13 mouse cellular contexts compared by ENCODE assay signal in the genomic region with DNA sequence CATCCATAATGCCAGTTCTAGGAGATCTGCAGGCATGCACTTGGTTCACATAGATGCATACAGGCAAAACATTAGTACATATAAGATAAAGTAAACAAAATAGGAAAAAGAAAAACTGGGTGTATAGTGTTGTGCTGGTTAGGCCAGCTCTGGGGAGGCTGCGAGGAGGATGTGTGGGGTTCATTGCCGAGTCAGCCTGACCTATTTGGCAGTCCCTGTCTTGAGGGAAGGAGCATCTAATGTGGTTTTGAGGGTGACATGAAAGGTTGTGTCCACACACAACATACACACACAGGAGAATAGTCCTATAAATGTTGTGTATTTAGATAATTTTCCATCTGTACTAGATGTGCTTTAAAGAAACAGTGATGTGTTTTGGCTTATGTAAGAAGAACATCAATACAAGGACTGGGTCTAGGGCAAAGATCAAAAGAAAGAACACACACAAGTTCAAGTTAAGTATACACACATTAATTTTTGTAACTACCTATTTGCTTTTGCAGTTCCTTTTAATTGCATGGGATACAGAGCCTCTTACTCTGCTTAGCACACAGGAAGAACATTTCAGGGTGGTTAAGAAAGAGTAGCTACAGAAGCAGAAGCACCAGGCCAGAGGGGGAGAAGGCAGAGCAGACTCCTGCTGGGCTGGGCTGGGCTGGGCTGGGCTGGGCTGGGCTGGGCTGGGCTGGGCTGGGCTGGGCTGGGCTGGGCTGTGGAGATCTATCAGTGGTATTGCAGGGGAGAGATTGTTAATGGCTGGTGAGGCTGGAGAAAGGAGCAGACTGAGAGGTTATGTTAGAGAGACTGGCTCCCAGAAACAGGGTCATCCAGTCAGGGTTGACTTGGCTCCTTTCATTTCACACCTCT. TPM values are rescaled to one million over a fixed set of nuclear protein-coding genes. Genes with fewer than 3 reads are reported as not detected.
DNase-seq lines count a peak whose midpoint lies in the region; ATAC-seq and TF ChIP-seq lines count a peak whose summit lies in the region.
"Had no signal": no experiment of that assay in that cellular context is flagged by ENCODE, and none has a peak within 500 bp of the region (broad histone marks: within the 10 kb centered on the region; RNA-seq: fewer than 3 reads in every experiment).

No protein-coding gene starts in this region.

- no peak overlapping the region for H3K4me3 ChIP-seq in kidney, adult 2 months (ENCODE audit: insufficient read depth, low read depth, low read length)
- no peak overlapping the region for H3K4me3 ChIP-seq in MEL (ENCODE audit: control insufficient read depth in 1 of 2, insufficient read depth in 1 of 2, low read depth in 2 of 2, low read length in 2 of 2)
- H3K4me3 ChIP-seq in intestine, embryonic 16.5 days (ENCODE audit: low read length) = no peak overlapping the region
- H3K4me3 ChIP-seq: forebrain, embryonic 15.5 days; midbrain, embryonic 10.5 days had no signal

- no peaks in the 10 kb centered on the region for H3K27me3 ChIP-seq in kidney, adult 2 months (replicated peaks; ENCODE audit: control insufficient read depth, insufficient read depth, low read length)
- H3K27me3 ChIP-seq in MEL (ENCODE audit: control insufficient read depth in 1 of 2, insufficient read depth in 2 of 2, low read length in 2 of 2) = no peaks in the 10 kb centered on the region
- H3K27me3 ChIP-seq in intestine, embryonic 16.5 days (replicated peaks; ENCODE audit: control insufficient read depth, insufficient read depth, low read length) = no peaks in the 10 kb centered on the region
- H3K27me3 ChIP-seq: CH12.LX; forebrain, embryonic 15.5 days had no signal

- no peak for TF ChIP-seq EP300 in MEL (IDR thresholded peaks at IDR 0.05; ENCODE audit: low read depth in 1 of 2, low read length in 2 of 2)

- peaks cover 38% of the 10 kb centered on the region for H3K79me2 ChIP-seq in MEL (ENCODE audit: control insufficient read depth, insufficient read depth, low read length, poor library complexity)

- no peak for TF ChIP-seq POLR2A in kidney, adult 2 months (IDR thresholded peaks at IDR 0.05; ENCODE audit: low read depth, low read length)
- TF ChIP-seq POLR2A in MEL (IDR thresholded peaks at IDR 0.05; ENCODE audit: control insufficient read depth in 1 of 2, insufficient read depth in 1 of 2, low read depth in 1 of 2, low read length in 2 of 2, poor library complexity in 1 of 2) = no peak

- H3K36me3 ChIP-seq in kidney, adult 2 months (ENCODE audit: control insufficient read depth, insufficient read depth, low read length) = no peaks in the 10 kb centered on the region; the same call in 1 of the 2 replicates
- H3K36me3 ChIP-seq in MEL (ENCODE audit: control insufficient read depth in 1 of 2, insufficient read depth in 2 of 2, low read length in 2 of 2) = peaks cover 3 to 30% of the 10 kb centered on the region in 2 experiments; a peak in 3 of 4 replicates
- no peaks in the 10 kb centered on the region for H3K36me3 ChIP-seq in intestine, embryonic 16.5 days (ENCODE audit: control insufficient read depth, insufficient read depth, low read length)
- H3K36me3 ChIP-seq: forebrain, embryonic 15.5 days had no signal

- peak overlapping the region; percentile 60 for H3K27ac ChIP-seq in kidney, adult 2 months (ENCODE audit: insufficient read depth, low read depth, low read length)
- no peak overlapping the region for H3K27ac ChIP-seq in MEL (ENCODE audit: control insufficient read depth, low read depth, low read length)
- no peak overlapping the region for H3K27ac ChIP-seq in intestine, embryonic 16.5 days (ENCODE audit: low read length)
- H3K27ac ChIP-seq: forebrain, embryonic 15.5 days; midbrain, embryonic 10.5 days had no signal

- H3K4me1 ChIP-seq in kidney, adult 2 months (ENCODE audit: control insufficient read depth, insufficient read depth, low read length) = peaks cover 18% of the 10 kb centered on the region
- peaks cover 2 to 10% of the 10 kb centered on the region in 2 experiments; a peak in 3 of 4 replicates for H3K4me1 ChIP-seq in MEL (ENCODE audit: control insufficient read depth in 1 of 2, insufficient read depth in 2 of 2, low read length in 2 of 2)
- H3K4me1 ChIP-seq in intestine, embryonic 16.5 days (ENCODE audit: control insufficient read depth, insufficient read depth, low read length) = peaks cover 10% of the 10 kb centered on the region
- H3K4me1 ChIP-seq: forebrain, embryonic 15.5 days; midbrain, embryonic 10.5 days had no signal

- peak; percentile 91 for ATAC-seq in intestine, embryonic 16.5 days
- peak; percentile 85 for ATAC-seq in monocyte, adult 5-6 weeks (replicated peaks; ENCODE audit: insufficient number of reproducible peaks, low FRiP score, low TSS enrichment, poor library complexity, severe bottlenecking)
- ATAC-seq: forebrain, embryonic 15.5 days had no signal

- no peak for TF ChIP-seq CTCF in kidney, adult 2 months (conservative IDR thresholded peaks at IDR 0.05; ENCODE audit: insufficient read depth, insufficient read length, low read depth, low read length)
- no peak for TF ChIP-seq CTCF in MEL (IDR thresholded peaks at IDR 0.05 in 2 of 3, conservative IDR thresholded peaks at IDR 0.05 in 1 of 3; ENCODE audit: control insufficient read depth in 1 of 3, insufficient read depth in 1 of 3, low read depth in 2 of 3, low read length in 3 of 3, poor library complexity in 1 of 3, severe bottlenecking in 1 of 3)

- TF ChIP-seq RAD21 in MEL (IDR thresholded peaks at IDR 0.05; ENCODE audit: low read depth, low read length) = no peak

- WGBS in kidney, adult 2 months = 43% methylated on average over 2 of the region's 2 CpGs
- 69% methylated on average over 2 of the region's 2 CpGs for WGBS in intestine, embryonic 16.5 days

- no peaks in the 10 kb centered on the region for H3K9me3 ChIP-seq in MEL (replicated peaks; ENCODE audit: insufficient read depth, low read length)
- no peaks in the 10 kb centered on the region for H3K9me3 ChIP-seq in intestine, embryonic 16.5 days (ENCODE audit: control insufficient read depth, low read length)
- H3K9me3 ChIP-seq: forebrain, embryonic 15.5 days; midbrain, embryonic 10.5 days had no signal

- 0 out of 2 replicates have a peak overlapping the region, but pooled peaks have one; percentile 22 for H3K9ac ChIP-seq in MEL (ENCODE audit: control insufficient read depth, low read depth, low read length, poor library complexity, severe bottlenecking)
- H3K9ac ChIP-seq in intestine, embryonic 16.5 days (ENCODE audit: low read depth, low read length) = no peak overlapping the region
- H3K9ac ChIP-seq: forebrain, embryonic 15.5 days had no signal

- H3K4me2 ChIP-seq in intestine, embryonic 16.5 days (ENCODE audit: low read depth, low read length) = 0 out of 2 replicates have a peak overlapping the region, but pooled peaks have one; percentile 2
- H3K4me2 ChIP-seq: forebrain, embryonic 15.5 days had no signal

- DNase-seq in kidney, adult 2 months = peak; percentile 47
- no peak for DNase-seq in kidney, adult 11 months
- peak; percentile 68 for DNase-seq in MEL (ENCODE audit: low read depth, low spot score)
- no peak for DNase-seq in left cerebral cortex, adult 9 months (ENCODE audit: low spot score in 2 of 2)
- no peak for DNase-seq in ovary, postnatal 36 days (ENCODE audit: low spot score)
- DNase-seq in right cerebral cortex, postnatal 4 days = no peak
- DNase-seq: adrenal gland, postnatal 36 days; heart, postnatal 10 days had no signal

TF ChIP-seq in MEL, 35 proteins besides CTCF, POLR2A, EP300 and RAD21:
- TF ChIP-seq TBP (IDR thresholded peaks at IDR 0.05; ENCODE audit: low read depth, low read length) (0 out of 2 replicates have a peak, but pooled peaks have one; percentile 55), RCOR1 (IDR thresholded peaks at IDR 0.05; ENCODE audit: low read depth, low read length) (no peak)

RNA-seq across cellular contexts. Expression of gene Larp4b, which starts 13.5 kb away (rescaled TPM):
- polyA plus RNA-seq in kidney, adult 2 months (2012; rRNA removed) = 17.9 and 21.5 TPM in 2 replicates
- 67.0 and 71.8 TPM in 2 replicates for total RNA-seq in MEL (2012; rRNA removed)
- 100 to 1,000 TPM in 1 of 2 experiments, 10 to 100 TPM in 1; 57.7 to 340 TPM for polyA plus RNA-seq in MEL (2012; ENCODE audit: insufficient read depth in 1 of 2, insufficient read length in 2 of 2, low read depth in 1 of 2, low replicate concordance in 2 of 2, missing spikeins in 1 of 2)
- polyA plus RNA-seq in intestine, embryonic 16.5 days (2015; fragmentation: Nextera tagmentation; extraction: Ambion mirVana) = 32.1 and 36.6 TPM in 2 replicates
- 46.8 to 79.4 TPM (median 51.9 TPM) in 3 replicates for total RNA-seq in monocyte, adult 5-6 weeks (2017)

Comparison
In these comparisons a context has a peak if more than half of its experiments do, and no peak if none do; other contexts are left out.
1. DNase-seq: peak in kidney, adult 2 months (single experiment) and MEL (single experiment); none in kidney, adult 11 months (single experiment), left cerebral cortex, adult 9 months (0 of 2), ovary, postnatal 36 days (single experiment) and right cerebral cortex, postnatal 4 days (single experiment).